Mouse (Mus musculus) brain, embryonic 14.5 days (tissue): ENCODE results near the gene Tmed9. TPM values are rescaled to one million over a fixed set of nuclear protein-coding genes. Genes with fewer than 3 reads are reported as not detected.

ENCODE experiments used
- DNase-seq: peaks from one replicate; pipeline ENCODE4 v3.0.0-alpha.2; 2011; ENCODE audit warnings: low read depth
- CTCF ChIP-seq: fragments of 200-500 bp; IDR thresholded peaks from 2 replicates; pipeline ENCODE4 v1.5.1; 2012; ENCODE audit warnings: inconsistent platforms, mild to moderate bottlenecking, moderate library complexity, borderline replicate concordance; ENCODE audit not compliant: insufficient read depth, insufficient read length; ENCODE audit errors: extremely low read depth
- POLR2A ChIP-seq: fragments of 200-500 bp; IDR thresholded peaks from 2 replicates; pipeline ENCODE4 v1.6.1; 2012; ENCODE audit warnings: mild to moderate bottlenecking, inconsistent platforms, borderline replicate concordance; ENCODE audit not compliant: poor library complexity, insufficient read depth, insufficient read length, severe bottlenecking; ENCODE audit errors: extremely low read depth
- polyA plus RNA-seq: library from polyadenylated mRNA; depleted of rRNA; stranded (reverse); fragments of >200 nt; gene quantifications from 2 replicates; pipeline ENCODE4 v1.2.3, GENCODE M21; 2012; rRNA removed

Gene Tmed9
- polyA plus RNA-seq, 1 experiment = 99.3 TPM

- DNase-seq = peak; percentile 97
- TF ChIP-seq POLR2A (peak; percentile 42; the same call in 1 of the 2 replicates), CTCF (no peak)
These were observed 49.4 kb downstream of the Tmed9 start, which contains the start of gene Caml for GRCm38 (mm10) chr13:55622649-55623541. Gene Caml (plus strand): TSS chr13:55623005.

- DNase-seq = peak; percentile 97
- TF ChIP-seq CTCF (peak; percentile 87), POLR2A (peak; percentile 50; the same call in 1 of the 2 replicates)
These were observed 61.2 kb downstream of the Tmed9 start, which contains the start of gene Ddx46 for GRCm38 (mm10) chr13:55634639-55635127. Gene Ddx46 (plus strand): TSS chr13:55635027.

- DNase-seq = no peak
- no peak for TF ChIP-seq CTCF
- no peak for TF ChIP-seq POLR2A
These were observed 61.6 kb downstream of the Tmed9 start for GRCm38 (mm10) chr13:55635146-55635571.

GRCm38 (mm10) chr13:55636185-55636983 is 62.9 kb downstream of the Tmed9 start:
- no peak for DNase-seq
- TF ChIP-seq POLR2A (no peak), CTCF (no peak)

GRCm38 (mm10) chr13:55640480-55640879 is 66.9 kb downstream of the Tmed9 start:
- peak; percentile 79 for DNase-seq
- TF ChIP-seq CTCF = peak; percentile 82

GRCm38 (mm10) chr13:55644525-55644924 is 71.0 kb downstream of the Tmed9 start:
- peak; percentile 49 for DNase-seq
- TF ChIP-seq POLR2A = no peak
- TF ChIP-seq CTCF = peak; percentile 41; the same call in 1 of the 2 replicates

Other genes with a start within 250 kb of the Tmed9 start
- gene Mxd3, start 243.9 kb upstream of the Tmed9 start, polyA plus RNA-seq = 22.3 and 48.5 TPM in 2 replicates
- gene Lman2, start 210.9 kb upstream of the Tmed9 start, polyA plus RNA-seq = 61.7 and 66.2 TPM in 2 replicates
- gene Rgs14, start 204.0 kb upstream of the Tmed9 start, polyA plus RNA-seq = 0.51 and 0.69 TPM in 2 replicates
- gene Slc34a1, start 175.5 kb upstream of the Tmed9 start, polyA plus RNA-seq = 0.06 and 0.10 TPM in 2 replicates
- gene Pfn3, start 158.5 kb upstream of the Tmed9 start, polyA plus RNA-seq = 0.51 and 0.66 TPM in 2 replicates
- gene F12, start 146.9 kb upstream of the Tmed9 start, polyA plus RNA-seq = 0.13 and 0.26 TPM in 2 replicates
- 79.6 and 92.1 TPM in 2 replicates for gene Grk6, start 128.7 kb upstream of the Tmed9 start, polyA plus RNA-seq
- gene Prr7, start 109.5 kb upstream of the Tmed9 start, polyA plus RNA-seq = 75.5 and 77.4 TPM in 2 replicates
- 809 and 867 TPM in 2 replicates for gene Dbn1, start 85.6 kb upstream of the Tmed9 start, polyA plus RNA-seq
- 118 and 126 TPM in 2 replicates for gene Pdlim7, start 60.1 kb upstream of the Tmed9 start, polyA plus RNA-seq
- 15.9 and 20.0 TPM in 2 replicates for gene Dok3, start 44.4 kb upstream of the Tmed9 start, polyA plus RNA-seq
- gene Ddx41, start 37.1 kb upstream of the Tmed9 start, polyA plus RNA-seq = 92.4 and 109 TPM in 2 replicates
- 161 and 190 TPM in 2 replicates for gene Fam193b, start 2.6 kb upstream of the Tmed9 start, polyA plus RNA-seq
- 47.2 and 57.5 TPM in 2 replicates for gene B4galt7, start 26.2 kb downstream of the Tmed9 start, polyA plus RNA-seq
- 74.6 and 80.9 TPM in 2 replicates for gene Caml, start 49.3 kb downstream of the Tmed9 start, polyA plus RNA-seq
- 46.6 and 52.7 TPM in 2 replicates for gene Ddx46, start 61.3 kb downstream of the Tmed9 start, polyA plus RNA-seq
- 93.4 and 93.8 TPM in 2 replicates for gene B230219D22Rik, start 119.4 kb downstream of the Tmed9 start, polyA plus RNA-seq
- 73.0 and 73.1 TPM in 2 replicates for gene Txndc15, start 140.9 kb downstream of the Tmed9 start, polyA plus RNA-seq
- gene Pcbd2, start 153.6 kb downstream of the Tmed9 start, polyA plus RNA-seq = 12.6 and 17.5 TPM in 2 replicates
- 0.05 and 0.06 TPM in 2 replicates for gene Catsper3, start 210.8 kb downstream of the Tmed9 start, polyA plus RNA-seq